Mouse (Mus musculus): ENCODE data around the gene 6430548M08Rik. TPM values are rescaled to one million over a fixed set of nuclear protein-coding genes. Genes with fewer than 3 reads are reported as not detected.

6430548M08Rik gene
- polyA plus RNA-seq, 1 experiment from 2014 or later = 13.2 TPM

DNA sequence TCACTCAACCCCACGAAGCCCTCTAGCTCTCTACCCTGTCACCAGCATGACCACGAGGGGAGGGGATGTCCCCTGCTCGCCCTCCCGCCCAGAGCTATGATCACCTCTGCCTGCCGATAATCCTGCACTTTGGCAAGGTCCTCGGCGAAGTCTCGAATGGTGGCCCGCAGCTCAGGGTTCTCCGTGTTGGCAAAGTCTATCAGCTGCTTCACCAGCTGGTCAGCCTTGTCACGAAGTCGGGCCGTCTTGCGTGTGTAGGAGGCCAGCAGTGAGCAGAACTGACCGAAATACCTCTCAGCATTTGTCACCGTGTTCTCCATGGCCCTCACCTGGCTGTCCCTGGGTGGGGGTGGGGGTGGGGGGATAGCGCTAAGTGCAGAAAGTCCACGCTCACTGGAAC, 60.7 kb downstream of the 6430548M08Rik start:
- no peak for ATAC-seq (ENCODE audit: low FRiP score, low TSS enrichment)
- no peak for DNase-seq (ENCODE audit: low spot score)
- H3K36me3 ChIP-seq (ENCODE audit: control insufficient read depth, insufficient read depth, low read length) = no peaks in the 10 kb centered on the region

DNA sequence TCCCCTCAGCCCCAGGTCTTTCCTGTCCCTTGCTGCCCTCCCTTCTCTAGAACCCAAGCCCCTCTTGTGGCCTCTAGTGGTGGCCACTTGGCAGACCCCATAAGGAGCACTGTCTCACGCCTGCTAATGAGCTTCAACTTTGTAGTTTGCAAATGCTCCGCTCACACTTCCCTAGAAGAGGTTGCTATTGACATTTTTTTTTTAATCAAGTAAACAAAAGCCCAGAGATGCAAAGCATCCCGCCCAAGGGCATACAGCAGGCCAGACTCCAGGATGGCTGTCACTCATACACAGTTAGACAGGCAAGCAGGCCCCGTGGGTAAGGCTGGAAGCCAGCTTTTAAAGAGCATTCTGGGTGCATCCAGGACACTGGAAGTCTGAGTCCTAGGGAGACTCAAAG, 62.7 kb downstream of the 6430548M08Rik start:
- peaks cover 2% of the 10 kb centered on the region; the same call in 1 of the 2 replicates for H3K4me1 ChIP-seq (replicated peaks; ENCODE audit: control insufficient read depth, insufficient read depth)
- ATAC-seq (ENCODE audit: low FRiP score, low TSS enrichment) = no peak
- TF ChIP-seq EP300 (optimal IDR thresholded peaks at IDR 0.05) = no peak
- TF ChIP-seq CTCF (IDR thresholded peaks at IDR 0.05; ENCODE audit: low read depth) = peak; percentile 11; the same call in 1 of the 2 replicates
- WGBS = 58% methylated on average over 4 of the region's 4 CpGs
- no peaks in the 10 kb centered on the region for H3K9me3 ChIP-seq (ENCODE audit: control insufficient read depth, low read length)
- no peaks in the 10 kb centered on the region for H3K36me3 ChIP-seq (ENCODE audit: control insufficient read depth, insufficient read depth, low read length)
- no peak overlapping the region; the same call in 1 of the 2 replicates for H3K27ac ChIP-seq (replicated peaks)
- DNase-seq (ENCODE audit: low spot score) = no peak
- no peak overlapping the region for H3K4me3 ChIP-seq (ENCODE audit: low read depth, low read length)
- H3K27me3 ChIP-seq (ENCODE audit: control insufficient read depth, insufficient read depth, low read length) = no peaks in the 10 kb centered on the region
- no peak overlapping the region for H3K9ac ChIP-seq (ENCODE audit: low read length)
- H3K4me2 ChIP-seq (replicated peaks; ENCODE audit: low read depth) = no peak overlapping the region

More for the DNA sequence above, 60.7 kb downstream of the 6430548M08Rik start:
- H3K4me2 ChIP-seq (replicated peaks; ENCODE audit: low read depth) = no peak overlapping the region
- no peaks in the 10 kb centered on the region for H3K27me3 ChIP-seq (ENCODE audit: control insufficient read depth, insufficient read depth, low read length)
- H3K4me1 ChIP-seq (replicated peaks; ENCODE audit: control insufficient read depth, insufficient read depth) = peaks cover 2% of the 10 kb centered on the region; the same call in 1 of the 2 replicates
- TF ChIP-seq CTCF (IDR thresholded peaks at IDR 0.05; ENCODE audit: low read depth) (no peak), EP300 (optimal IDR thresholded peaks at IDR 0.05) (no peak)
- 55% methylated on average over 18 of the region's 18 CpGs for WGBS
- H3K27ac ChIP-seq (replicated peaks) = no peak overlapping the region
- H3K4me3 ChIP-seq (ENCODE audit: low read depth, low read length) = no peak overlapping the region
- no peak overlapping the region for H3K9ac ChIP-seq (ENCODE audit: low read length)
- H3K9me3 ChIP-seq (ENCODE audit: control insufficient read depth, low read length) = no peaks in the 10 kb centered on the region

DNA sequence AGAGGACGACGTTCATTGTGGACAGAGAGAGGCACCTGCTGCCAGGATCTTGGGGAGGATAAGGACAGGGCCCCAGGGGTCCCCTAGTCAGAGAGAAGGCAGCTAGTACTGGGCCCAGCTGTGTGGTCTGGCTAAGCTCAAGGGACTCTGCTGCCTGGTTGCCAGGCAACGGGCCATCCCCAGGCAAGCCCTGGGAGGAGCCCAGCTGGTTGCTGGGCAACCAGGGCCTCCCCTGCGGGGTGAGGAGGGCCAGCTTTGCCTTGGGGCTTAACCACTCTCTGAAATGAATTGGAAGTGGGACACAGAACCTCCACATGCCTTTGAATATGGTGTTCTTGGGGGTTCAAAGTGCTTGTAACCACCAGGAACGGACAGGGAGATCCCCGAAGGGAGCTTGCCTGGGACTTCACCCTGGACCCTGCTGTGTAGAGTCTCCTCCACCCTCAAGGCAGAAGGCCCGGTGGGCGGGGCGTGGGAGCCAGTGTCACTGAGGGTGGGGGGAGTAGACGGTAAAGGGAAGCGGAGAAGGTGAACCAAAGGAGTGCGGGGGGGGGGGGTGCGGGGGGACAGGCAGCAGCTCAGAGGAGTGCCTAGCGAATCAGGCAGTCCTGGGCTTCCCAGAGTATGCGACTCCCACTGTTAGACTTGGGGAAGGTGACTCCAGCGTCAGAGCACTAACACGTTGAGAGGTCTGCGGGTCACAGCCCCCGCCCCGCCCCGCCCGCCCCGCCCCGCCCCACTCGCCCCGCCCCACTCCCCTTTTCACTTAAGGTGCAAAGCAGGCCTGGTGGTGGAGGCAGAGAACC, 63.6 kb downstream of the 6430548M08Rik start, which contains the start of gene Fam92b:
Gene Fam92b (minus strand): TSS at position 149 of the 806 bp plus-strand sequence.
- peak; percentile 66 for ATAC-seq (ENCODE audit: low FRiP score, low TSS enrichment)
- Histone ChIP-seq H3K9ac (ENCODE audit: low read length) (no peak within 1 kb of the TSS), H3K27ac (replicated peaks) (peak within 1 kb of the TSS; percentile 35; the same call in 1 of the 2 replicates)

DNA sequence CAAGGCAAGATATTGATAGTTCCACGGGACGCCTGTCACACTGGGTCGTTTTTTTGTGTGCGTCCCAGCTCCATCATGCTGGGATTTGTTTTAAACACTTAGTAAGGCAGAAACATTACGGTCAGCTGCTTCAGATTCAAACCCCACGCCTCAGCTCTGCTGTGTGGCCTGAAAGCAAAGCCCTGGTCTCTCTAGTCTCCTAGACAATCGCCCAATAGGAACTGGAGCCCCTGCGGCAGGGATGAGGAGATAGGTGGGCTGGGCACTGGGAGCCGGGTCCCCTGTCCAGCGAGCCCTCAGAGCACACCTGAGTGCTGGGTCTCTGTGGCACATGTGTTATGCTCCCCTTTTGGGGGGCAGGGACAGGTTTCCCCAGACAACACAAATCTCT, 64.2 kb downstream of the 6430548M08Rik start:
- H3K4me2 ChIP-seq (replicated peaks; ENCODE audit: low read depth) = peak overlapping the region; percentile 1; the same call in 1 of the 2 replicates
- ATAC-seq (ENCODE audit: low FRiP score, low TSS enrichment) (no peak), DNase-seq (ENCODE audit: low spot score) (no peak)
- H3K9ac ChIP-seq (ENCODE audit: low read length) = no peak overlapping the region
- no peak overlapping the region for H3K4me3 ChIP-seq (ENCODE audit: low read depth, low read length)
- TF ChIP-seq CTCF (IDR thresholded peaks at IDR 0.05; ENCODE audit: low read depth) (no peak), EP300 (optimal IDR thresholded peaks at IDR 0.05) (no peak)
- H3K36me3 ChIP-seq (ENCODE audit: control insufficient read depth, insufficient read depth, low read length) = no peaks in the 10 kb centered on the region
- H3K9me3 ChIP-seq (ENCODE audit: control insufficient read depth, low read length) = no peaks in the 10 kb centered on the region
- H3K27me3 ChIP-seq (ENCODE audit: control insufficient read depth, insufficient read depth, low read length) = no peaks in the 10 kb centered on the region
- H3K4me1 ChIP-seq (replicated peaks; ENCODE audit: control insufficient read depth, insufficient read depth) = peaks cover 2% of the 10 kb centered on the region; the same call in 1 of the 2 replicates
- WGBS = 25% methylated on average over 10 of the region's 10 CpGs
- no peak overlapping the region for H3K27ac ChIP-seq (replicated peaks)

More for the DNA sequence above, 63.6 kb downstream of the 6430548M08Rik start, which contains the start of gene Fam92b:
- peaks cover 2% of the 10 kb centered on the region; the same call in 1 of the 2 replicates for H3K4me1 ChIP-seq (replicated peaks; ENCODE audit: control insufficient read depth, insufficient read depth)
- H3K9me3 ChIP-seq (ENCODE audit: control insufficient read depth, low read length) = no peaks in the 10 kb centered on the region
- H3K4me3 ChIP-seq (ENCODE audit: low read depth, low read length) = no peak within 1 kb of the TSS
- peak; percentile 63 for DNase-seq (ENCODE audit: low spot score)
- 1% methylated on average over 21 of the region's 26 CpGs for WGBS
- H3K4me2 ChIP-seq (replicated peaks; ENCODE audit: low read depth) = peak within 1 kb of the TSS; percentile 1; the same call in 1 of the 2 replicates
- TF ChIP-seq CTCF (IDR thresholded peaks at IDR 0.05; ENCODE audit: low read depth) = no peak
- TF ChIP-seq EP300 (optimal IDR thresholded peaks at IDR 0.05) = no peak
- no peaks in the 10 kb centered on the region for H3K27me3 ChIP-seq (ENCODE audit: control insufficient read depth, insufficient read depth, low read length)
- no peaks in the 10 kb centered on the region for H3K36me3 ChIP-seq (ENCODE audit: control insufficient read depth, insufficient read depth, low read length)

DNA sequence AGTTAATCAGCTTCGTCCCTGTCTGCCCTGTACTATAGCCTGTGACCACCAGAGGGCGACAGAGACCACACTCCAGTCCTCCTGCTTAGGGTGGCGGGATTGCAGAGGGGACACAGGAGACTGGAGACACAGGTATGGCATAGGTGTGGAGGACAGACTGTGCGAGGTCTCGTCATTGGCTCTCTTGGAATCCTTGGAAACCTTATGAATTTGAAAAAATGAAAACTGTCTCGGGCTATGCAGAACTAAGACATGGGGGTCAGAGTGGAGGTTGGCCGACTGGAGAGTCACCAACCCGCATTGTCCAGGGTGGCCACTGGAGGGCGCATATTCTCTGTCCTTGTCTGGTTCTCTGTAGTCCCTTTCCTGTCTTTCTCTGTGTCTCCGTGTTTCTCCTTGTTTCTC, 65.1 kb downstream of the 6430548M08Rik start:
- Histone ChIP-seq H3K27ac (replicated peaks) (no peak overlapping the region), H3K27me3 (ENCODE audit: control insufficient read depth, insufficient read depth, low read length) (no peaks in the 10 kb centered on the region), H3K4me3 (ENCODE audit: low read depth, low read length) (peak overlapping the region; percentile 27), H3K9me3 (ENCODE audit: control insufficient read depth, low read length) (no peaks in the 10 kb centered on the region), H3K36me3 (ENCODE audit: control insufficient read depth, insufficient read depth, low read length) (no peaks in the 10 kb centered on the region), H3K4me2 (replicated peaks; ENCODE audit: low read depth) (peak overlapping the region; percentile 52), H3K4me1 (replicated peaks; ENCODE audit: control insufficient read depth, insufficient read depth) (peaks cover 2% of the 10 kb centered on the region; the same call in 1 of the 2 replicates), H3K9ac (ENCODE audit: low read length) (no peak overlapping the region)
- TF ChIP-seq EP300 (optimal IDR thresholded peaks at IDR 0.05) (no peak), CTCF (IDR thresholded peaks at IDR 0.05; ENCODE audit: low read depth) (peak; percentile 94)
- ATAC-seq (ENCODE audit: low FRiP score, low TSS enrichment) = peak; percentile 75
- peak; percentile 90 for DNase-seq (ENCODE audit: low spot score)
- under 1% methylated on average over 10 of the region's 10 CpGs for WGBS
